Mouse (Mus musculus): ENCODE measurements around the gene Cyp2ab1.
"Not testable (repeated sequence)": the region's sequence is repeated elsewhere in the genome, so short reads cannot be mapped to it uniquely, and the experiment has no call there.

Gene Cyp2ab1

GRCm38 (mm10) chr16:20325286-20325685 lies at the start of gene Cyp2ab1:
Gene Cyp2ab1 (minus strand): TSS chr16:20325404.
- peak; percentile 44 for DNase-seq

- no peak for DNase-seq
Observed at GRCm38 (mm10) chr16:20371731-20372130, 46.5 kb upstream of the Cyp2ab1 start.

GRCm38 (mm10) chr16:20368221-20368620 lies 43.0 kb upstream of the Cyp2ab1 start:
- DNase-seq, result no peak

- no peak for DNase-seq
Observed at GRCm38 (mm10) chr16:20362121-20362520, 36.9 kb upstream of the Cyp2ab1 start.

- DNase-seq, result not testable (repeated sequence)
Observed at GRCm38 (mm10) chr16:20361496-20361895, 36.3 kb upstream of the Cyp2ab1 start.

- no peak for DNase-seq
Observed at GRCm38 (mm10) chr16:20359643-20360295, 34.6 kb upstream of the Cyp2ab1 start.

- no peak for DNase-seq
Observed at GRCm38 (mm10) chr16:20357837-20358236, 32.6 kb upstream of the Cyp2ab1 start.

GRCm38 (mm10) chr16:20354762-20355161 lies 29.6 kb upstream of the Cyp2ab1 start:
- DNase-seq, result no peak

- no peak for DNase-seq
Observed at GRCm38 (mm10) chr16:20354011-20354410, 28.8 kb upstream of the Cyp2ab1 start.

GRCm38 (mm10) chr16:20345464-20345863 lies 20.3 kb upstream of the Cyp2ab1 start:
- no peak for DNase-seq

- DNase-seq, result no peak
Observed at GRCm38 (mm10) chr16:20338616-20339015, 13.4 kb upstream of the Cyp2ab1 start.

- DNase-seq, result no peak
Observed at GRCm38 (mm10) chr16:20334918-20335317, 9.7 kb upstream of the Cyp2ab1 start.

GRCm38 (mm10) chr16:20328306-20328705 lies 3.1 kb upstream of the Cyp2ab1 start:
- no peak for DNase-seq

GRCm38 (mm10) chr16:20323907-20324306 lies 1.3 kb downstream of the Cyp2ab1 start:
- peak; percentile 48 for DNase-seq

GRCm38 (mm10) chr16:20322274-20322673 lies 2.9 kb downstream of the Cyp2ab1 start:
- no peak for DNase-seq

GRCm38 (mm10) chr16:20316770-20317169 lies 8.4 kb downstream of the Cyp2ab1 start:
- DNase-seq, result no peak

GRCm38 (mm10) chr16:20315266-20315665 lies 9.9 kb downstream of the Cyp2ab1 start:
- no peak for DNase-seq

- DNase-seq, result no peak
Observed at GRCm38 (mm10) chr16:20312272-20312671, 12.9 kb downstream of the Cyp2ab1 start.

GRCm38 (mm10) chr16:20301770-20302649 lies 23.2 kb downstream of the Cyp2ab1 start, which contains the start of gene Parl:
Gene Parl (minus strand): TSS chr16:20302387.
- peak; percentile 88 for DNase-seq

- no peak for DNase-seq
Observed at GRCm38 (mm10) chr16:20300076-20300475, 25.1 kb downstream of the Cyp2ab1 start.

GRCm38 (mm10) chr16:20280238-20280637 lies 45.0 kb downstream of the Cyp2ab1 start:
- DNase-seq, result no peak

GRCm38 (mm10) chr16:20279395-20279794 lies 45.8 kb downstream of the Cyp2ab1 start:
- no peak for DNase-seq

GRCm38 (mm10) chr16:20272994-20273393 lies 52.2 kb downstream of the Cyp2ab1 start:
- DNase-seq, result no peak

- DNase-seq, result no peak
Observed at GRCm38 (mm10) chr16:20271339-20271738, 53.9 kb downstream of the Cyp2ab1 start.

Measured in lung, postnatal 10 days (tissue).